Mouse (Mus musculus) thymus, adult 2 months (tissue): ENCODE data around the gene Arhgap24.

Source experiments
- CTCF ChIP-seq: fragments of 200-500 bp; IDR thresholded peaks from 2 replicates; pipeline ENCODE4 v1.5.1; 2012; ENCODE audit warnings: mild to moderate bottlenecking, control low read depth, low read length, moderate library complexity, borderline replicate concordance; ENCODE audit not compliant: control insufficient read depth, poor library complexity, insufficient read depth; ENCODE audit errors: extremely low read depth
- POLR2A ChIP-seq: fragments of 200-500 bp; IDR thresholded peaks from 2 replicates; pipeline ENCODE4 v1.6.1; 2012; ENCODE audit warnings: mild to moderate bottlenecking, low read length, control low read depth, moderate library complexity; ENCODE audit not compliant: control insufficient read depth, poor library complexity, insufficient read depth; ENCODE audit errors: extremely low read depth

- no peak for TF ChIP-seq POLR2A
- TF ChIP-seq CTCF, result no peak
Observed at GRCm38 (mm10) chr5:102462948-102463347, 18.2 kb upstream of the Arhgap24 start.
